Mouse (Mus musculus) ES-E14 (cell line): ENCODE measurements around the gene Hydin.

Experiments
- CHD2 ChIP-seq: IDR thresholded peaks from 2 replicates; pipeline ENCODE4 v1.6.1; 2014; ENCODE audit warnings: mild to moderate bottlenecking, low read depth, low read length, inconsistent platforms
- HCFC1 ChIP-seq: IDR thresholded peaks from 2 replicates; pipeline ENCODE4 v1.6.1; 2012; ENCODE audit warnings: low read length, inconsistent platforms, borderline replicate concordance; ENCODE audit not compliant: insufficient read depth
- MAFK ChIP-seq: IDR thresholded peaks from 2 replicates; pipeline ENCODE4 v1.6.1; 2014; ENCODE audit warnings: mild to moderate bottlenecking, low read depth, low read length, inconsistent platforms; ENCODE audit not compliant: insufficient read depth
- ZC3H11A ChIP-seq: IDR thresholded peaks from 2 replicates; pipeline ENCODE4 v1.6.1; 2012; ENCODE audit warnings: low read depth, mild to moderate bottlenecking, inconsistent platforms, low read length, borderline replicate concordance

DNA sequence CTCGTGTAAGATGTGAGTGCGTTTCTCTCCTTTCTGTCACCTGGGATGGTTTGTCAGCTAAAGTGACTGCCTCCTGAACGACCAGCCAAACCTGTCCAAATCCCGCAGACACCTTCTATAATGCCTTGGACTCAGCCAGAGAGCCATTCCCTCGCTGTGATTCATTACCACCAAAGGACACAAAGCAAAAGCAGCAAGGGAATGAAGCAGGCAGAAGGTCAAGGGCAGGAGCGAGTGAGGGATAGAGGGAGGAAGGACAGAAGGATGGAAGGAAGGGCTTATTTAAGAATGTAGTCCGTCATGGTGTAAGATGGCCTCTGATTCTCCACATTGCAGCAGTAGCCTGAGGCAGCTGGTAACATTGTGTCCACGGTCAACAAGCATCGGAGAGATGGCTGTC lies 229.5 kb downstream of the Hydin start:
- no peak for TF ChIP-seq CHD2
- no peak for TF ChIP-seq MAFK
- TF ChIP-seq HCFC1 = no peak
- no peak for TF ChIP-seq ZC3H11A
